Mouse (Mus musculus): ENCODE results near the gene Nuak1. TPM values are rescaled to one million over a fixed set of nuclear protein-coding genes. Genes with fewer than 3 reads are reported as not detected.

Nuak1 gene
- total and polyA plus RNA-seq, 3 experiments: 1.1 to 2.2 TPM; not detected in 1

DNA sequence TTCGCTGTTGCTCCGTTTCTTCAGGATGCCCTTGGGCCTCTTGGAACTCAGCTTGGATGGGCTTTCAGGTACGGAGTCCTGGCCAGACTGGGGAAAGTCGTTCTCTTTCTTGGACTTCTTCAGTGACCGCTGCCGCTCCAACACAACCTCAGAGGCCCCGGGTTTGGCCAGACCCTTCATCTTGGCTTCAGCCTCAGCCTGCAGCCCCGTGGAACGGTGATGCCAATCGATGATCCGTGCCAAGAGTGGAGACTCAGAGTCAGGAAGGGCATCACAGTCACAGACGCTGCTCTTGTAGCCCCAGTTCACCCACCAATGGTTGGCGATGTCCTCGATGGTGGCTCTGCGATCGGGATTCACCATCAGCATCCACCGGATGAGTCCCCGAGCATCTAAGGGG lies 65.4 kb downstream of the Nuak1 start:
- no peak overlapping the region for H3K4me3 ChIP-seq (ENCODE audit: control insufficient read depth in 1 of 2, insufficient read depth in 1 of 2, low read depth in 2 of 2, low read length in 2 of 2)
- H3K79me2 ChIP-seq (ENCODE audit: control insufficient read depth, insufficient read depth, low read length, poor library complexity): no peaks in the 10 kb centered on the region
- no peaks in the 10 kb centered on the region for H3K36me3 ChIP-seq (ENCODE audit: control insufficient read depth in 1 of 2, insufficient read depth in 2 of 2, low read length in 2 of 2)
- H3K27ac ChIP-seq (ENCODE audit: control insufficient read depth, low read depth, low read length): no peak overlapping the region
- no peak for DNase-seq (ENCODE audit: low read depth, low spot score)
- TF ChIP-seq USF2 (IDR thresholded peaks at IDR 0.05; ENCODE audit: borderline replicate concordance in 1 of 2, insufficient read depth in 1 of 2, low read depth in 1 of 2, low read length in 2 of 2) (no peak), EP300 (IDR thresholded peaks at IDR 0.05; ENCODE audit: low read depth in 1 of 2, low read length in 2 of 2) (no peak), ZC3H11A (IDR thresholded peaks at IDR 0.05; ENCODE audit: low read depth, low read length) (no peak), POLR2A (IDR thresholded peaks at IDR 0.05; ENCODE audit: control insufficient read depth in 1 of 2, insufficient read depth in 1 of 2, low read depth in 1 of 2, low read length in 2 of 2, poor library complexity in 1 of 2) (no peak), ZNF384 (IDR thresholded peaks at IDR 0.05; ENCODE audit: low read depth, low read length) (no peak), HCFC1 (IDR thresholded peaks at IDR 0.05; ENCODE audit: low read depth, low read length) (no peak), CTCF (IDR thresholded peaks at IDR 0.05 in 2 of 3, conservative IDR thresholded peaks at IDR 0.05 in 1 of 3; ENCODE audit: control insufficient read depth in 1 of 3, insufficient read depth in 1 of 3, low read depth in 2 of 3, low read length in 3 of 3, poor library complexity in 1 of 3, severe bottlenecking in 1 of 3) (no peak), SMC3 (IDR thresholded peaks at IDR 0.05; ENCODE audit: low read depth, low read length) (no peak), MAX (IDR thresholded peaks at IDR 0.05; ENCODE audit: low read length) (no peak)
- H3K9me3 ChIP-seq (replicated peaks; ENCODE audit: insufficient read depth, low read length): no peaks in the 10 kb centered on the region
- no peaks in the 10 kb centered on the region for H3K27me3 ChIP-seq (ENCODE audit: control insufficient read depth in 1 of 2, insufficient read depth in 2 of 2, low read length in 2 of 2)
- H3K9ac ChIP-seq (ENCODE audit: control insufficient read depth, low read depth, low read length, poor library complexity, severe bottlenecking): no peak overlapping the region
- no peaks in the 10 kb centered on the region for H3K4me1 ChIP-seq (ENCODE audit: control insufficient read depth in 1 of 2, insufficient read depth in 2 of 2, low read length in 2 of 2)

DNA sequence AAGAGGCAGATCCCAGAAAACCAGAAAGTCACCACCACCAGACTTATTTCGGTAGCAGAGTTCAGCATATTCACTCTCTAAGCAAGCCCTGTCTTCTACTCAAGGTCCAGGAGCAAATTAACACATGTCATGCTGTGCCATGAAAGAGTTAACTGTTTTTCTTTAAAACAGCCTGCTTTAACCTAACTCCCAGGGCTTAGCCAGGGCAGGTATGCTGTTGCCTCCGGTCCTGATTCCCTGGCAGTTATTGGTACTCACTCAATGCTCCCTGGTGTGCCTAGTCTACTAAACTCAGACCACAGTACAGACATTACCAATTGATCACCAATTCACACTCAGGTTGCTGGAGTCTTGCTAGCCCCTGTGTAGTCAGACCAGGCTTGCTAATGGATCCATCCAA lies 66.9 kb downstream of the Nuak1 start:
- DNase-seq (ENCODE audit: low read depth, low spot score): no peak
- H3K4me1 ChIP-seq (ENCODE audit: control insufficient read depth in 1 of 2, insufficient read depth in 2 of 2, low read length in 2 of 2): no peaks in the 10 kb centered on the region
- H3K4me3 ChIP-seq (ENCODE audit: control insufficient read depth in 1 of 2, insufficient read depth in 1 of 2, low read depth in 2 of 2, low read length in 2 of 2): no peak overlapping the region
- TF ChIP-seq CHD2 (IDR thresholded peaks at IDR 0.05; ENCODE audit: low read length) (no peak), JUND (IDR thresholded peaks at IDR 0.05; ENCODE audit: low read depth, low read length) (no peak), ZC3H11A (IDR thresholded peaks at IDR 0.05; ENCODE audit: low read depth, low read length) (no peak), MXI1 (IDR thresholded peaks at IDR 0.05; ENCODE audit: low read depth, low read length) (no peak), MEF2A (IDR thresholded peaks at IDR 0.05; ENCODE audit: extremely low read depth, insufficient replicate concordance, low read depth, low read length, poor library complexity, severe bottlenecking) (no peak), MAFK (IDR thresholded peaks at IDR 0.05; ENCODE audit: borderline replicate concordance, low read depth, low read length) (no peak), MYC (IDR thresholded peaks at IDR 0.05; ENCODE audit: low read depth, low read length) (no peak), ZMIZ1 (IDR thresholded peaks at IDR 0.05; ENCODE audit: low read depth, low read length) (no peak), NRF1 (IDR thresholded peaks at IDR 0.05; ENCODE audit: insufficient read depth, low read depth, low read length, poor library complexity, severe bottlenecking) (no peak)
- H3K36me3 ChIP-seq (ENCODE audit: control insufficient read depth in 1 of 2, insufficient read depth in 2 of 2, low read length in 2 of 2): no peaks in the 10 kb centered on the region
- no peaks in the 10 kb centered on the region for H3K9me3 ChIP-seq (replicated peaks; ENCODE audit: insufficient read depth, low read length)
- no peaks in the 10 kb centered on the region for H3K79me2 ChIP-seq (ENCODE audit: control insufficient read depth, insufficient read depth, low read length, poor library complexity)
- no peak overlapping the region for H3K27ac ChIP-seq (ENCODE audit: control insufficient read depth, low read depth, low read length)
- H3K27me3 ChIP-seq (ENCODE audit: control insufficient read depth in 1 of 2, insufficient read depth in 2 of 2, low read length in 2 of 2): no peaks in the 10 kb centered on the region
- no peak overlapping the region for H3K9ac ChIP-seq (ENCODE audit: control insufficient read depth, low read depth, low read length, poor library complexity, severe bottlenecking)
